Mouse (Mus musculus) small intestine, adult 2 months (tissue): Measurements from ENCODE around the gene Plcb4.

ENCODE experiments used
- CTCF ChIP-seq: fragments of 200-500 bp; IDR thresholded peaks from 2 replicates; pipeline ENCODE4 v1.5.1; 2012; ENCODE audit warnings: low read depth, mild to moderate bottlenecking, control low read depth, inconsistent platforms, low read length, moderate library complexity, mixed read lengths; ENCODE audit not compliant: insufficient replicate concordance, insufficient read length; ENCODE audit errors: extremely low read depth
- POLR2A ChIP-seq: fragments of 200-500 bp; IDR thresholded peaks from 2 replicates; pipeline ENCODE4 v1.6.1; 2012; ENCODE audit warnings: low read depth, mild to moderate bottlenecking, control low read depth, inconsistent platforms, low read length, moderate library complexity

DNA sequence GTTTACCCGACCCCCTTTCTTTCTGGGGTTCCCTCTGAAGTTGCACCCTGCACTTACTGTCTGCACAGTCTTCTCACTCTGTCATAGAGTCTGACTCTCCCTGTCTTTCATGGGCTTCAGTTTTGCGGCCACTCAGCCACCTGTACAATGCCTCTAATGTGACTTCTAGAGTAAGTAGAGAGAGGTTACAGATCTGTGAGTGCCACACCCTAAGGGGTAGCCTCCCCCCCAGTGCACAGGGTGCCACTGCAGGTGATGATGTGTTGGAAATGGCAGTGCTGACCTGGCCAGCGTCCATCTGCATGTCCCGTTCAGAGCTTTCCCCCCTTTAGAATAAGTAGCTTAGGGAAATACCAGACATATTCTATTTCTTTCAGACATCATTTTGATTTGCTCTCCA lies 336.4 kb downstream of the Plcb4 start:
- TF ChIP-seq CTCF (no peak), POLR2A (no peak)
